In the genomic region with DNA sequence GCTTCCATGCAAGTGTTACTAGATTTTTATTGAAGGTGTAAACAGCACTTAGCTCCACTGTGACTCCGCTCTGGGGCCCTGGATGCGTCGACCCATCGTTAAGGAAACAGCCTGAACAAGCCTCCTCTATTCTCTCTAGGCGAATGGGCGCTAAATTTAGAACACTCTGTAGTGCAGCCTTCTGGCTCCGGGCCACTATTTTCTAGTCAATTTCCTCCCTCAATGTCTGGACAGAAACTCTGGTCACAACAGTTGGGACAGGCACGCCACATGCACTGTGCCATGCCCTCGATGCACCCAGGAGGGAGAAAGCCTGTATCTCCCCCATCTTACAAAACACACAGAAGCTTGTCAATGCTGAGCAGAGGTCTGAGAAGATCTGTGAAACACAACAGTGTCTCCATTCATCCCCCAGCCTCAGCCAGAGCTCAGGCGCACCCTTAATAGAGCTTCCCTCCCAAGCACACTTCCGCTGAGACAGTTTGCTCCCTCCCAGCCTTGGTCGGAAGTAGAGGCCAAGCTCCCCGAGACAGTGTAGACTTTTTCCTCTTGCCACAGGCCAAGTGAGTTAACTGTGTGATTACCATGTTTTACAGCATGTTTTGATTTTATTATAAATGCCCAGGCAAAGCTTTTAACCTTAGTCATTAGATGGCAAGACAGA, we compare ENCODE assay signal across 9 mouse cellular contexts.
A peak's percentile ranks its signal among the peaks of the same experiment; 100 is the strongest.
DNase-seq lines count a peak whose midpoint lies in the region; ATAC-seq lines count a peak whose summit lies in the region.
"Had no signal": no experiment of that assay in that cellular context is flagged by ENCODE, and none has a peak within 500 bp of the region (broad histone marks: within the 10 kb centered on the region; RNA-seq: fewer than 3 reads in every experiment).

No protein-coding gene starts in this region.

- no peak overlapping the region for H3K4me2 ChIP-seq in midbrain, embryonic 16.5 days (ENCODE audit: low read length)
- H3K4me2 ChIP-seq: liver, embryonic 13.5 days had no signal

- no peaks in the 10 kb centered on the region for H3K27me3 ChIP-seq in midbrain, embryonic 16.5 days (ENCODE audit: control insufficient read depth, insufficient read depth, low read depth, low read length)
- H3K27me3 ChIP-seq: liver, embryonic 13.5 days had no signal

- H3K4me3 ChIP-seq in midbrain, embryonic 16.5 days (ENCODE audit: low read depth, low read length) = no peak overlapping the region
- H3K4me3 ChIP-seq: liver, embryonic 13.5 days had no signal

- WGBS in midbrain, embryonic 16.5 days = 53% methylated on average over 13 of the region's 13 CpGs

- peak; percentile 30 for DNase-seq in embryo, embryonic 10 days (ENCODE audit: low spot score)
- no peak for DNase-seq in embryo, embryonic 9.5 days (ENCODE audit: extremely low spot score)
- DNase-seq in cerebellum, adult 18-20 months = peak; percentile 14 to 15
- DNase-seq in frontal cortex, postnatal 10 days (ENCODE audit: low spot score in 2 of 2) = peak; percentile 32 to 36
- DNase-seq in heart, postnatal 4 days = peak; percentile 82
- DNase-seq in layer of hippocampus, adult 9-10 months (ENCODE audit: low spot score) = peak; percentile 33
- no peak for DNase-seq in B cell, adult 2 months
- DNase-seq: liver, embryonic 13.5 days had no signal

- ATAC-seq in midbrain, embryonic 16.5 days = peak; percentile 58; the same call in 1 of the 2 replicates

- no peaks in the 10 kb centered on the region for H3K9me3 ChIP-seq in midbrain, embryonic 16.5 days (replicated peaks; ENCODE audit: control insufficient read depth, low read length, poor library complexity, severe bottlenecking)
- H3K9me3 ChIP-seq: liver, embryonic 13.5 days had no signal

- H3K27ac ChIP-seq in midbrain, embryonic 16.5 days (ENCODE audit: low read length) = no peak overlapping the region
- H3K27ac ChIP-seq: liver, embryonic 13.5 days had no signal

- no peak overlapping the region for H3K9ac ChIP-seq in midbrain, embryonic 16.5 days (ENCODE audit: low read depth, low read length)
- H3K9ac ChIP-seq: liver, embryonic 13.5 days had no signal

- no peaks in the 10 kb centered on the region for H3K36me3 ChIP-seq in midbrain, embryonic 16.5 days (ENCODE audit: control insufficient read depth, insufficient read depth, low read length)
- H3K36me3 ChIP-seq: liver, embryonic 13.5 days had no signal

- peaks cover 4% of the 10 kb centered on the region; the same call in 1 of the 2 replicates for H3K4me1 ChIP-seq in midbrain, embryonic 16.5 days (ENCODE audit: control insufficient read depth, insufficient read depth, low read length)
- H3K4me1 ChIP-seq: liver, embryonic 13.5 days had no signal

Comparison
In these comparisons a context has a peak if more than half of its experiments do, and no peak if none do; other contexts are left out.
1. DNase-seq: peak in embryo, embryonic 10 days (single experiment), cerebellum, adult 18-20 months (2 of 2), frontal cortex, postnatal 10 days (2 of 2), heart, postnatal 4 days (single experiment) and layer of hippocampus, adult 9-10 months (single experiment); none in embryo, embryonic 9.5 days (single experiment) and B cell, adult 2 months (0 of 2).